Mouse (Mus musculus): ENCODE results near the gene Atg4d.

DNA sequence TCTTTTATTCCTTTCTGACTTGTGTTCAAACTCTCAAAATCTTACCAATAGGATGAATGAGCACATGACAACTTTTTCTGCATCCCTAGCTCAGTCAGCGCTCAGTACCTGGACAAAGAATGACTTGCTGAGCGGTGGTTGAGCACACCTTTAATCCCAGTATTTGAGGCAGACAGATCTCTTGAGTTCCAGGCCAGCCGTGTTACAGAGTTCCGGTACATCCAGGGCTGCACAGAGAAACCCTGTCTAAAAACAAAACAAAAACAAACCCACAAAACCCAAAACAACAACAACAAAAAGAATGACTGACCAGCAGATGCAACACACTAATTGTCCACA lies 55.2 kb downstream of the Atg4d start:
- TF ChIP-seq CTCF (IDR thresholded peaks at IDR 0.05; ENCODE audit: low read depth, low read length) (no peak), POLR2A (IDR thresholded peaks at IDR 0.05; ENCODE audit: extremely low read depth, insufficient read depth, low read length) (no peak)
